18 mouse cellular contexts compared by ENCODE assay signal in the genomic region with DNA sequence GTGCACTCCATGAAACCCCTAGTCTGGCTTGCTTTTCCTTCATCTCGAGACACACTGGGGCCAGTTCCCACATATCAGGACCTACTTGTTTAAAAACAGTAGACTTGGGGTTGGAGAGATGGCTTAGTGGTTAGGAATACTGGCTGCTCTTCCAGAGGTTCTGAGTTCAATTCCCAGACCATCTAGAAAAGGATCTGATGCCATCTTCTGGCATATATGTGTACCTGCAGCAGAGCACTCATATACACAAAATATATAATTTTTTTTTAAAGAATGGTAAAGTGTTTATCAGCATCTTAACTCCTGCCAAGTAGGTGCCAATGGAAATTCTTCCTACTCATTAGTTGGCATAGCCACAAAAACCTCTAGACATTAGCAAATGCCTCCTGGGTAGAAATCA.
"Had no signal": no experiment of that assay in that cellular context is flagged by ENCODE, and none has a peak within 500 bp of the region (broad histone marks: within the 10 kb centered on the region; RNA-seq: fewer than 3 reads in every experiment).

No protein-coding gene starts in this region.

- H3K4me2 ChIP-seq: limb, embryonic 12.5 days; limb, embryonic 15.5 days; liver, embryonic 11.5 days; lung, embryonic 15.5 days; midbrain, embryonic 11.5 days had no signal

- H3K27ac ChIP-seq: limb, embryonic 12.5 days; limb, embryonic 15.5 days; liver, embryonic 14.5 days; lung, embryonic 15.5 days had no signal

- H3K4me1 ChIP-seq: limb, embryonic 12.5 days; limb, embryonic 15.5 days; lung, embryonic 15.5 days had no signal

- H3K9ac ChIP-seq: limb, embryonic 12.5 days; limb, embryonic 15.5 days; liver, embryonic 14.5 days; liver, postnatal 0 days; lung, embryonic 15.5 days had no signal

- H3K27me3 ChIP-seq: limb, embryonic 12.5 days; limb, embryonic 15.5 days; lung, embryonic 15.5 days had no signal

- DNase-seq: kidney, adult 18-20 months; kidney, postnatal 10 days; kidney, postnatal 36 days; layer of hippocampus, adult 9-11 months; left cerebral cortex, postnatal 4 days; liver, postnatal 0 days; lung, postnatal 14 days; lung, postnatal 4 days; midbrain, embryonic 14.5 days; thymus, adult 2 months; thymus, postnatal 14 days; thymus, postnatal 4 days had no signal

- H3K9me3 ChIP-seq: limb, embryonic 12.5 days; limb, embryonic 15.5 days; lung, embryonic 15.5 days had no signal

- H3K4me3 ChIP-seq: limb, embryonic 12.5 days; limb, embryonic 15.5 days; lung, embryonic 15.5 days had no signal

- H3K36me3 ChIP-seq: limb, embryonic 12.5 days; limb, embryonic 15.5 days; lung, embryonic 15.5 days had no signal

- ATAC-seq: liver, postnatal 0 days had no signal
